Mouse (Mus musculus): ENCODE results near the gene Prkca. TPM values are rescaled to one million over a fixed set of nuclear protein-coding genes. Genes with fewer than 3 reads are reported as not detected.

Gene Prkca
- polyA plus RNA-seq, 1 experiment from 2014 or later = 3.4 TPM

DNA sequence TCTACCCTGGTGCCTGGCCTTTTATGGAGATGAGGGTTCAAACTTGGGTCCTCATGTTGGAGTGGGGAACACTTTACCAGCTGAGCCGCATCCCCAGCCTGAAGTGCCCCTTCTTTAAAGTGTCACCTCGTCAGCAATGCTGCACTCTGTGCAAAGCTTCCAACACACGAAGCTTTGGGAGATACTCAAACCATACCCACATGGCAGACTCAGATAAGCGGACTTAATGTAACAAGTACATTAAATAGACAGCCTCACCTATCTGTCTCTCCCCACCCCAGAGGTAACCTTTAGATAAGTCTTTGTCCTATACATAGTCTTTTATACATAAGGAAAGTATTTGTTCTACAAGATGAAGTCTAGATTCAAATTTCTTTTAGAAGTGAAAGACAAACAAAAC is 17.3 kb upstream of the Prkca start:
- no peaks in the 10 kb centered on the region for H3K9me3 ChIP-seq
- no peaks in the 10 kb centered on the region for H3K27me3 ChIP-seq (replicated peaks; ENCODE audit: low read depth, poor library complexity, severe bottlenecking)
- WGBS = 81% methylated on average over 4 of the region's 4 CpGs
- peaks cover 14% of the 10 kb centered on the region for H3K4me1 ChIP-seq
- no peak overlapping the region for H3K4me3 ChIP-seq
- H3K27ac ChIP-seq (replicated peaks) = no peak overlapping the region
- no peak for DNase-seq (ENCODE audit: low spot score)
- no peaks in the 10 kb centered on the region for H3K36me3 ChIP-seq (replicated peaks)

DNA sequence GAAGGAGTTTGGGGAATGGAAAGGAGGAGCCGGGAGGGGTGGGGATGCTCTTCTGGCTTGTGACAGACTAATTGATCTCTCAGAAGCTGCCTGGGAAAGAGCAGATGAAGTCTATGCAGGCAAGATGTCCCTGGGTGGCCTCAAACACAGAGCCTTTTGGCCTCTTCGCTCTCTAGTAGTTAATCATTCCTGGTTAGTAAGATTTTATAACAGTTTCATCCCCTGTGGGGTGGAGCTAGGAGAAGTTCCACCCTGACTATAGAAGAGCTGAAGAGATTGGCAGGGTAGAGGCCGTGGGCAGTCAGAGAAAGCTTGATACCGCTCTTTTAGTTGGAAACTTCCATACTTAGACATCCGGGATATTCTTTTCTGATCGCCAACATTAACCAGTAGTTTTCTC is 15.2 kb upstream of the Prkca start:
- Histone ChIP-seq H3K9me3 (no peaks in the 10 kb centered on the region), H3K4me1 (0 out of 2 replicates have a peak, but pooled peaks cover 2% of the 10 kb centered on the region), H3K27ac (replicated peaks) (no peak overlapping the region), H3K4me3 (no peak overlapping the region), H3K27me3 (replicated peaks; ENCODE audit: low read depth, poor library complexity, severe bottlenecking) (no peaks in the 10 kb centered on the region), H3K36me3 (replicated peaks) (no peaks in the 10 kb centered on the region)
- DNase-seq (ENCODE audit: low spot score) = no peak
- WGBS = 85% methylated on average over 6 of the region's 6 CpGs

DNA sequence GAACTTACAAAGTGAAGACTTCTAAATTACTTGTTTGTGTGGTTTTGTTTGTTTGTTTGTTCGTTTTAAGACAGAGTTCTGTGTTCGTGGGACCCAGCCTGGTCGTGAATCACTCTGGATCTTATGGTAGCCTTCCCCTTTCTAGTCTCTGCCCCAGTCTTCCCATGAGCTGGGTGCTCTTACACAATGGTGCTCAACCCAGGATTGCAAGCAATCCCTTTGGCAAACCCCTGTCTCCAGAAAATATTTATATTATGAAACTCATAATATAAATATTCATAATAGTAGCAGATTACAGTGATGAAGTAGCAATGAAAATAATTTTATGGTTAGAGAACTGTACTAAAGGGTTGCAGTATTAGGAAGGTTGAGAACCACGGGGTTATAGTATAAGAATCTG is 12.3 kb upstream of the Prkca start:
- no peak for DNase-seq (ENCODE audit: low spot score)
- 84% methylated on average over 4 of the region's 4 CpGs for WGBS

DNA sequence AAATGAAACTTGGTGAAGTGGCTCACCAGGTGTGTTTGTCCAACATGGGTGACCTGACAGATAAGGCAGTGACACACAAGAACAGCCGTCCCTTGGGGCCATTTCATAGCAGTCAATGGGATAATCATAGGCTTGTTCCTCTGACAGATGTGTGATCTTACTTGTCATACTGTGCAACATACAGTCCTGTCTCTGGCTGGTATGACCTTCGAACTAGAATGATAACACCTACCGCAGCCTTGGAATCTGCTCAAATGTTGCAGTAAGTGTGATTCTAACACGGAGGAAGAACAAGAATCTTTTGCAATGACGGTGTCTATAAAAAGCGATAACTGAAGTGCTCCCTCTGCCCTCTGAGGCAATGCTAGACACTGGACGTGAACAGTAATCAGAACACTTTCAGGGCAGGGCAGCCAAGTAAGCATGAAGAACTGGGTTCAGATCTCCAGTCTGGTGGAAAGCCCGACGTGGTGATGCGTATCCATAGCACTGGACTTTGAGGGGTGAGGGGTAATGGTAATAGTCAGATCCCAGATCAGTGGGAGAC is 9.2 kb upstream of the Prkca start:
- Histone ChIP-seq H3K4me1 (no peaks in the 10 kb centered on the region), H3K36me3 (replicated peaks) (no peaks in the 10 kb centered on the region), H3K4me3 (no peak overlapping the region), H3K27ac (replicated peaks) (no peak overlapping the region), H3K27me3 (replicated peaks; ENCODE audit: low read depth, poor library complexity, severe bottlenecking) (no peaks in the 10 kb centered on the region), H3K9me3 (no peaks in the 10 kb centered on the region)
- whole genome bisulfite sequencing = 92% methylated on average over 10 of the region's 10 CpGs
- no peak for DNase-seq (ENCODE audit: low spot score)

More for the DNA sequence above, 12.3 kb upstream of the Prkca start:
- Histone ChIP-seq H3K4me3 (no peak overlapping the region), H3K9me3 (no peaks in the 10 kb centered on the region), H3K27ac (replicated peaks) (no peak overlapping the region), H3K4me1 (no peaks in the 10 kb centered on the region), H3K36me3 (replicated peaks) (no peaks in the 10 kb centered on the region), H3K27me3 (replicated peaks; ENCODE audit: low read depth, poor library complexity, severe bottlenecking) (no peaks in the 10 kb centered on the region)

DNA sequence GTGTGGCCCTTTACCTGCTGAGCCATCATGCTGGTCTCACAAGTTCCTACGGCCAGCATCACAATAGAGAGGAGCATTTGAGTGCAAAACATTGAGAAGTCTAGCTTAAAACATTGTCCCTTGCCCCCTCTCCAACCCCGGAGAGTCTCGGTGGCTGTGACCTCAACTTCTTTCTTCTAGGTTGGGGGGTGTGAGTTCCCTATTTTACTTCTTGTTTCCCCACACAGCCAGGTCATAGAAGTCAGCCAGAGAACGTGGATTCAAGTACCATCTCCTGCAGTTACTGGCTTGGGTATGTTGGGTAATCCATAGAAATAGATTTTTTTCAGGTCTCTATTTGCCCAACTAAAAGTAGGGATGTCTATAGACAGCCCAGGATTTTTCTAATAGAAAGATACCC is 7.1 kb upstream of the Prkca start:
- H3K9me3 ChIP-seq = no peaks in the 10 kb centered on the region
- peaks cover 7% of the 10 kb centered on the region for H3K27me3 ChIP-seq (replicated peaks; ENCODE audit: low read depth, poor library complexity, severe bottlenecking)
- H3K4me3 ChIP-seq = no peak overlapping the region
- WGBS = 85% methylated on average over 4 of the region's 4 CpGs
- H3K4me1 ChIP-seq = no peaks in the 10 kb centered on the region
- H3K27ac ChIP-seq (replicated peaks) = no peak overlapping the region
- DNase-seq (ENCODE audit: low spot score) = no peak
- no peaks in the 10 kb centered on the region for H3K36me3 ChIP-seq (replicated peaks)

DNA sequence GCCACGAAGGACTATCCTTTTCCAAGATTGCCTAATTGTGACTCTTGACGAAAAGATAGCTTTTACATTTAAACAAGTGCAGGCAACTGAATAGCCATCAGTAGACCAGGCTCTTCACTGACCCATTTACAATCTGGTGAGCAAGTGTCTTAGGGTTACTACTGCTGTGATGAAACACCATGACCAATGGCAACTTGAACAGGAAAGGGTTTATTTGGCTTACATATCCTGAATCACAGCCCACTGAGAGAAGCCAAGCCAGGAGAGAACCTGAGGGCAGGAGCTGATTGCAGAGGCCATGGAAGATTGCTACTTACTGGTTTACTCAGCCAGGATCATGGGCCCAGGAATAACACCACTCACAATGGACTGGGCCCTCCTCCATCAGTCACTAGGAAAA is 1.6 kb upstream of the Prkca start:
- Histone ChIP-seq H3K4me1 (peaks cover 26% of the 10 kb centered on the region), H3K27me3 (replicated peaks; ENCODE audit: low read depth, poor library complexity, severe bottlenecking) (peaks cover 46% of the 10 kb centered on the region)
- WGBS = 85% methylated on average over 2 of the region's 2 CpGs

DNA sequence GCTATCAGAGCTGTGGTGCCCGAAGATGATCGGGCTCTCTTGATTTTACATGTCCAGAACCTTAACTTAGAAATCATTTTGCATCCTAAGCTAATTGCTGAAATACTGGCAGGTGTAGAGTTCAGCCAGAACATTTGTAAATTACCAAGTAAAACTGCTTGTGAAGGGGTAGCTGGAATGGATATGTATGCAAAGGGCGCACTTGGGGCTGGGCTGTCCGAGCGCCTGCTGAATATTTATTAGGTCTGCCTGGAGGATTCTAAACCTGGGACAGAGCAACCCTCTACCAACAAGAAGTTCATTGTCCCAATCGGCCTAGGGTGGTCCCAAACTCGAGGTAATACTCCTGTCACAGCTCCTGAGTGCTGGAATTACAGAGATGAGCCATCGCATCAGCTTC is 1.0 kb upstream of the Prkca start:
- no peak for DNase-seq (ENCODE audit: low spot score)
- Histone ChIP-seq H3K36me3 (replicated peaks) (no peaks in the 10 kb centered on the region), H3K27me3 (replicated peaks; ENCODE audit: low read depth, poor library complexity, severe bottlenecking) (peaks cover 47% of the 10 kb centered on the region), H3K4me1 (peaks cover 26% of the 10 kb centered on the region), H3K4me3 (peak overlapping the region; percentile 91), H3K9me3 (no peaks in the 10 kb centered on the region), H3K27ac (replicated peaks) (no peak overlapping the region)
- 57% methylated on average over 8 of the region's 8 CpGs for WGBS

More for the DNA sequence above, 1.6 kb upstream of the Prkca start:
- DNase-seq (ENCODE audit: low spot score) = no peak
- H3K36me3 ChIP-seq (replicated peaks) = no peaks in the 10 kb centered on the region
- no peaks in the 10 kb centered on the region for H3K9me3 ChIP-seq
- no peak overlapping the region for H3K4me3 ChIP-seq
- H3K27ac ChIP-seq (replicated peaks) = no peak overlapping the region

DNA sequence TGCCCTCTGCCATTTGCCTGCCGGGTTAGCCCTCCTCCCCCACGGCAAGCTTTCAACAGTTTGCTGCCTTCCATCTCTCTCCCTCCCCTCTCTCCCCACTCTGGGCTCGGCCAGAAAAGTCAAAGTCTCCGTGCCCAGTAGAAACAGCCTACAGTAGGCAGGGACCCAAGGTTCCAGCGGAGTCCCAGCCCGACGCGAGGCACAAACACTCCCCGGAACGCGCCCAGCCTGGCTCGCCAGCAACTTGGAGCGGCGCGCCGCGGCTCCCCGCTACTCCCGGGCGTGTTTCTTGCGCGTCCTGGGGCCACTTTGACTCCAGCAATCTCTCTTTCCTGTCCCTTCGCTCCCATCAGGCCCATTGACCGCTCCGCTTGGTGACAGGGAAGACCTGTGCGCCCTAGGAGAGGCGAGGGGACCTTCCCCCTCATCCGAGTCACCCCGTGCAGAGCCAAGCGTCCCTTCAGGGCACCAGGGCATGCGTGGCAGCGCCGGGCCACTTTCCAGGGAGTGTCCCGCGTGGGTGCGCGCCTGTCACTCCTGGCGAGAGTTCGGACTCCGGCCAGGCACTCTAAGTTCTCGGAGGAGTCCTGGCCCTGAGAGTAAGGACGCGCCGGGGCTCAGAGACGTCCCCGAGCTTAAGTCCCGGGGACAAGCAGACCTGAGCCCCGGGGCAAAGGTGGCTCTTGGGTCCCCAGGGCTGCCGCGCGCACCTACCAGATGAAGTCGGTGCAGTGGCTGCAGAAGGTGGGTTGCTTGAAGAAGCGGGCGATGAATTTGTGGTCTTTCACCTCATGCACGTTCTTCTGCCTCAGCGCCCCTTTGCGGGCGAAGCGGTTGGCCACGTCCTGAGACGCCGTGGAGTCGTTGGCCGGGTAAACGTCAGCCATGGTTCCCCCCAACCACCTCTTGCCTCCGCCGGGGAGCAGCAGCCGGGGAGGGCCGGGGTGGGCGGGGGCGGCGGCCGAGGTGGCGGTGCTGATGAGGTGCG is 653 bp downstream of the Prkca start, which contains the start of gene Apoh:
Apoh (plus strand) TSS at position 574 of the 988 bp plus-strand sequence.
- Histone ChIP-seq H3K27ac (replicated peaks) (peak within 1 kb of the TSS; percentile 90), H3K36me3 (replicated peaks) (no peaks in the 10 kb centered on the region), H3K9me3 (no peaks in the 10 kb centered on the region), H3K27me3 (replicated peaks; ENCODE audit: low read depth, poor library complexity, severe bottlenecking) (peaks cover 47% of the 10 kb centered on the region), H3K4me1 (peaks cover 26% of the 10 kb centered on the region), H3K4me3 (peak within 1 kb of the TSS; percentile 91)
- under 1% methylated on average over 75 of the region's 75 CpGs for WGBS
- DNase-seq (ENCODE audit: low spot score) = peak; percentile 58

DNA sequence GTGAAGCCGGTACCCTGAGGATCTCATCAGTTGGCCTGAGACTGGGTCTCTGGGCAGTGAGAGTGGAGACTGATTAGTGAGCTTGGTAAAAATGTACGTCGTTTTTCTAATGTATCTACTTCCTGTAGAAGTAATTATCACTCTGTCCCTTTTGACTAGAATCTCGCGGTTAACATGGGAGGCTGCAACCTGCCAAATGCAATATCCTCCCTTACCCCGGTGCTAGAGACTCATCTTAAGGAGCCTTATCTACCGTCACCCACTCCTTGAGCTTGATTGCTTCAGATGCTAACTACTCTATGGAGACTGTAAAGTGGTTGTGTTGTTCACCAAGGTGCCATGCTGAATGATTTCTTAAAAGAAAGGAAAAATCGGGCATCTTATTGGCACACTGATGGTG is 1.9 kb downstream of the Prkca start:
- Histone ChIP-seq H3K27ac (replicated peaks) (no peak overlapping the region), H3K36me3 (replicated peaks) (no peaks in the 10 kb centered on the region), H3K4me3 (peak overlapping the region; percentile 91; the same call in 1 of the 2 replicates), H3K4me1 (peaks cover 26% of the 10 kb centered on the region), H3K9me3 (no peaks in the 10 kb centered on the region), H3K27me3 (replicated peaks; ENCODE audit: low read depth, poor library complexity, severe bottlenecking) (peaks cover 47% of the 10 kb centered on the region)
- 38% methylated on average over 8 of the region's 8 CpGs for WGBS
- no peak for DNase-seq (ENCODE audit: low spot score)

DNA sequence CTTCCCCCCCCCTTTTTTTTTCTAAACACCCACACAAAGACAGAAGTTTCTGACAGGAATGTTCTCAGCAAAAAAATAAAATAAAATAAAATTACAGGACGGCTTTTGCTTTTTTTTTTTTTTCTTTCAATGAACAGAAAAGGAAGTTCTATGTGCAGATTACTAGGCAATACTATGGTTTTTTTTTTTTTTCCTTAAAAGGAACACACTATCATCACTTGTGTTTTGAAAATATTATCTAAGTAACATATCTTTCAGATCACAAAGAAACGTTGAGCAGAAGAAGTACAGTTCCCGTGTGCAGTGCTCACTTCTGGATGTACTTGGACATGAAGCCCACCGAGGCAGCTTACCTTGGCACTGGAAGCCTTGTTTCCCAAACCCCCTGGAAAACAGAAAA is 3.4 kb downstream of the Prkca start:
- WGBS = 92% methylated on average over 4 of the region's 4 CpGs
- no peak for DNase-seq (ENCODE audit: low spot score)
- H3K4me1 ChIP-seq = peaks cover 33% of the 10 kb centered on the region
- no peaks in the 10 kb centered on the region for H3K36me3 ChIP-seq (replicated peaks)
- H3K9me3 ChIP-seq = no peaks in the 10 kb centered on the region
- no peak overlapping the region for H3K27ac ChIP-seq (replicated peaks)
- peaks cover 36% of the 10 kb centered on the region for H3K27me3 ChIP-seq (replicated peaks; ENCODE audit: low read depth, poor library complexity, severe bottlenecking)
- no peak overlapping the region for H3K4me3 ChIP-seq

DNA sequence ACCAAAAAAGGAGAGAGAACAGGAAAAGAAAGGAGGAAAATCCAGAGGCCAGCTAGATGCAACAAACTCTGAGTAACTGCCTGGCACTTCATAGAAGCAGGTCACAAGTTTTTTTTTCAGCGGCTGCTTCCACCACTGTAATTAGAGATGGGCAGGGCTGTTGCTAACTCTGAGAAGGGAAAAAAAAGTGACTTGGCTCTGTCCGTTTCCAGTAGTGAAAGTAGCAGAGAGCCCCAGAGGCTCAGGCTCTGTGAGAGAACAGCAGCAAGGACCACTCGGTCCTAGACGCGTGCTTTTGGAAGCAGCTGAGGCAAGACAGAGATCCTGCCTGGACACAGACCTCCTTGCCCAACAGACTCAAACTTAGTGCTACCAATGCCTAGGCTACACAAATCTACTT is 7.3 kb downstream of the Prkca start:
- no peak for DNase-seq (ENCODE audit: low spot score)
- no peak overlapping the region for H3K27ac ChIP-seq (replicated peaks)
- H3K9me3 ChIP-seq = no peaks in the 10 kb centered on the region
- H3K4me3 ChIP-seq = no peak overlapping the region
- 28% methylated on average over 5 of the region's 5 CpGs for WGBS
- peaks cover 16% of the 10 kb centered on the region for H3K4me1 ChIP-seq
- H3K27me3 ChIP-seq (replicated peaks; ENCODE audit: low read depth, poor library complexity, severe bottlenecking) = peaks cover 10% of the 10 kb centered on the region
- H3K36me3 ChIP-seq (replicated peaks) = no peaks in the 10 kb centered on the region

DNA sequence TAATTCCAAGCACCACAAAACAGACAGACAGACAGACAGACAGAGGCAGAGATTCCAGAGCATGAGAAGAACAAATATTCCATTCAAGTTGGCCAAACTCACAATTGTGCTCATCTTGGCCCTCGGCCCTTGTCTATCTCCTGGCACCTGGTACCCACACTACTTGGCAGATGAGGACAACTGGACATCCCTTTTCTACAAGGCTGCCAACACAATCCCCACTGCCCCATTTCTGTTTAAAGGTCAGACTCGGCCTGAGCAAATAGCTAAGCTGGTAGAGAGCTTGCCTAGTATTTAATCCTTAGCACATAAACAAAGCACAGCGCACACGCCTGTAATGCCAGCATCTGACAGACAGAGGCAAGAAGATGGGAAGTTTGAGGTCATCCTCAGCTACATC is 8.2 kb downstream of the Prkca start:
- peaks cover 3% of the 10 kb centered on the region for H3K27me3 ChIP-seq (replicated peaks; ENCODE audit: low read depth, poor library complexity, severe bottlenecking)
- WGBS = 87% methylated on average over 4 of the region's 4 CpGs
- no peak overlapping the region for H3K27ac ChIP-seq (replicated peaks)
- H3K36me3 ChIP-seq (replicated peaks) = no peaks in the 10 kb centered on the region
- no peaks in the 10 kb centered on the region for H3K9me3 ChIP-seq
- H3K4me3 ChIP-seq = no peak overlapping the region
- DNase-seq (ENCODE audit: low spot score) = no peak
- peaks cover 16% of the 10 kb centered on the region for H3K4me1 ChIP-seq

DNA sequence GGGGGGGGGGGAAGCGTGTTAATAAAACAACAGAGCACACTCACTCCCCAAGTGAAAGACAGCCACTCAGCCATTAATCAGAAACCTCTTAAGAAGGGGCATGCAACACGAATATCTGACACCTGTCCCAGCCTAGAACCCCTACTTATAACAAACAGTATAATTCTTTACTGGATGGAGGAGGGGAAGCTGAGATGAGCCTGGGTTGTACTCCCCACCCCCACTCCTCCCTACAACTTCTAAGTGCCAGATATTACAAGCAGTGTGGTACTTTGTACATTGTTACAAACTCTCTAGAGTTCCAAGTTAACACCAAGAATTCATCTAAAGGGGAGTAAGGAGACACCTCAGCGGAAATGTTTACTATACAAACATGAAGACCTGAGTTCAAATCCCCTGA is 9.1 kb downstream of the Prkca start:
- Histone ChIP-seq H3K27me3 (replicated peaks; ENCODE audit: low read depth, poor library complexity, severe bottlenecking) (no peaks in the 10 kb centered on the region; the same call in none of the 2 replicates), H3K27ac (replicated peaks) (no peak overlapping the region), H3K9me3 (no peaks in the 10 kb centered on the region), H3K36me3 (replicated peaks) (no peaks in the 10 kb centered on the region), H3K4me1 (peaks cover 16% of the 10 kb centered on the region), H3K4me3 (no peak overlapping the region)
- DNase-seq (ENCODE audit: low spot score) = no peak
- 67% methylated on average over 3 of the region's 3 CpGs for WGBS
